Mouse (Mus musculus) small intestine, adult 2 months (tissue): ENCODE data around the gene Fbxo46. TPM values are rescaled to one million over a fixed set of nuclear protein-coding genes. Genes with fewer than 3 reads are reported as not detected.
A peak's percentile ranks its signal among the peaks of the same experiment; 100 is the strongest.

Experiments used
- H3K27ac ChIP-seq: fragments of 200-500 bp; 2 replicates; pipeline ENCODE4 v1.5.1; 2012; ENCODE audit warnings: low read depth, low read length, control low read depth, inconsistent platforms; ENCODE audit not compliant: insufficient read depth
- H3K27me3 ChIP-seq: fragments of 200-500 bp; 2 replicates; pipeline ENCODE4 v1.6.1; 2012; ENCODE audit warnings: mild to moderate bottlenecking, moderate library complexity, low read length, inconsistent platforms; ENCODE audit not compliant: control insufficient read depth, insufficient read depth
- H3K36me3 ChIP-seq: fragments of 200-500 bp; 2 replicates; pipeline ENCODE4 v1.6.1; 2012; ENCODE audit warnings: mild to moderate bottlenecking, low read length, control low read depth, inconsistent platforms; ENCODE audit not compliant: control insufficient read depth, insufficient read depth
- H3K4me1 ChIP-seq: fragments of 200-500 bp; 2 replicates; pipeline ENCODE4 v1.6.1; 2012; ENCODE audit warnings: low read length, inconsistent platforms, mixed read lengths; ENCODE audit not compliant: control insufficient read depth, insufficient read depth, insufficient read length
- H3K4me3 ChIP-seq: fragments of 200-500 bp; 2 replicates; pipeline ENCODE4 v1.5.1; 2012; ENCODE audit warnings: low read depth, mild to moderate bottlenecking, control low read depth, inconsistent platforms, low read length, moderate library complexity
- CTCF ChIP-seq: fragments of 200-500 bp; IDR thresholded peaks from 2 replicates; pipeline ENCODE4 v1.5.1; 2012; ENCODE audit warnings: low read depth, mild to moderate bottlenecking, control low read depth, inconsistent platforms, low read length, moderate library complexity, mixed read lengths; ENCODE audit not compliant: insufficient replicate concordance, insufficient read length; ENCODE audit errors: extremely low read depth
- POLR2A ChIP-seq: fragments of 200-500 bp; IDR thresholded peaks from 2 replicates; pipeline ENCODE4 v1.6.1; 2012; ENCODE audit warnings: low read depth, mild to moderate bottlenecking, control low read depth, inconsistent platforms, low read length, moderate library complexity
- WGBS: fragments of 180-500 bp; shearing (Covaris S2); methylation state at CpG from one replicate; pipeline ENCODE4 v1.1.7; 2018; 5-methylcytosine and 5-hydroxymethylcytosine counted together
- polyA plus RNA-seq: library from polyadenylated mRNA; depleted of rRNA; stranded (reverse); fragments of >200 nt; gene quantifications from 2 replicates; pipeline ENCODE4 v1.2.3, GENCODE M21; 2012

The Fbxo46 gene
- polyA plus RNA-seq, 1 experiment = 14.9 TPM

- no peaks in the 10 kb centered on the region; the same call in 1 of the 2 replicates for H3K27me3 ChIP-seq
- 14% methylated on average over 6 of the region's 6 CpGs for WGBS
- TF ChIP-seq CTCF (no peak), POLR2A (no peak)
- H3K4me1 ChIP-seq = peaks cover 17% of the 10 kb centered on the region
- no peaks in the 10 kb centered on the region for H3K36me3 ChIP-seq
- peak overlapping the region; percentile 50 for H3K27ac ChIP-seq
- peak overlapping the region; percentile 44 for H3K4me3 ChIP-seq
Measured at GRCm38 (mm10) chr7:19085495-19085894, 34.2 kb upstream of the Fbxo46 start.

GRCm38 (mm10) chr7:19086042-19086441 is 33.6 kb upstream of the Fbxo46 start:
- peak overlapping the region; percentile 44 for H3K4me3 ChIP-seq
- H3K4me1 ChIP-seq = peaks cover 17% of the 10 kb centered on the region
- WGBS = 6% methylated on average over 14 of the region's 14 CpGs
- no peaks in the 10 kb centered on the region for H3K36me3 ChIP-seq
- H3K27ac ChIP-seq = peak overlapping the region; percentile 50; the same call in 1 of the 2 replicates
- no peak for TF ChIP-seq CTCF
- TF ChIP-seq POLR2A = no peak
- H3K27me3 ChIP-seq = no peaks in the 10 kb centered on the region; the same call in 1 of the 2 replicates

- WGBS = 86% methylated on average over 18 of the region's 18 CpGs
- no peak overlapping the region for H3K4me3 ChIP-seq
- H3K4me1 ChIP-seq = peaks cover 17% of the 10 kb centered on the region
- H3K27me3 ChIP-seq = no peaks in the 10 kb centered on the region; the same call in 1 of the 2 replicates
- H3K27ac ChIP-seq = no peak overlapping the region
- TF ChIP-seq POLR2A = no peak
- no peak for TF ChIP-seq CTCF
- no peaks in the 10 kb centered on the region for H3K36me3 ChIP-seq
Measured at GRCm38 (mm10) chr7:19086760-19087159, 32.9 kb upstream of the Fbxo46 start.

GRCm38 (mm10) chr7:19088813-19089212 is 30.8 kb upstream of the Fbxo46 start:
- peaks cover 23% of the 10 kb centered on the region for H3K4me1 ChIP-seq
- WGBS = 53% methylated on average over 10 of the region's 10 CpGs
- no peak overlapping the region for H3K4me3 ChIP-seq
- TF ChIP-seq POLR2A (no peak), CTCF (peak; percentile 71)
- H3K27ac ChIP-seq = no peak overlapping the region
- no peaks in the 10 kb centered on the region for H3K27me3 ChIP-seq
- no peaks in the 10 kb centered on the region for H3K36me3 ChIP-seq

GRCm38 (mm10) chr7:19091913-19092312 is 27.7 kb upstream of the Fbxo46 start:
- Histone ChIP-seq H3K4me3 (no peak overlapping the region), H3K36me3 (no peaks in the 10 kb centered on the region), H3K27ac (no peak overlapping the region), H3K4me1 (peaks cover 13% of the 10 kb centered on the region), H3K27me3 (peaks cover 13% of the 10 kb centered on the region)
- TF ChIP-seq POLR2A (no peak), CTCF (no peak)
- WGBS = 85% methylated on average over 17 of the region's 17 CpGs

- peaks cover 13% of the 10 kb centered on the region for H3K4me1 ChIP-seq
- peak overlapping the region; percentile 92; the same call in 1 of the 2 replicates for H3K4me3 ChIP-seq
- H3K36me3 ChIP-seq = no peaks in the 10 kb centered on the region
- WGBS = 50% methylated on average over 38 of the region's 38 CpGs
- peaks cover 13% of the 10 kb centered on the region for H3K27me3 ChIP-seq
- TF ChIP-seq POLR2A (no peak), CTCF (no peak)
- H3K27ac ChIP-seq = no peak overlapping the region
Measured at GRCm38 (mm10) chr7:19092381-19093173, 27.1 kb upstream of the Fbxo46 start.

- H3K27ac ChIP-seq = peak overlapping the region; percentile 22; the same call in 1 of the 2 replicates
- H3K27me3 ChIP-seq = peaks cover 13% of the 10 kb centered on the region
- WGBS = 4% methylated on average over 10 of the region's 15 CpGs
- H3K4me1 ChIP-seq = peaks cover 13% of the 10 kb centered on the region
- no peaks in the 10 kb centered on the region for H3K36me3 ChIP-seq
- TF ChIP-seq POLR2A = no peak
- TF ChIP-seq CTCF = peak; percentile 69
- peak overlapping the region; percentile 92 for H3K4me3 ChIP-seq
Measured at GRCm38 (mm10) chr7:19093174-19093521, 26.5 kb upstream of the Fbxo46 start.
